Mouse (Mus musculus) heart, adult 2 months (tissue): ENCODE measurements around the gene Fhad1. TPM values are rescaled to one million over a fixed set of nuclear protein-coding genes. Genes with fewer than 3 reads are reported as not detected.
A peak's percentile ranks its signal among the peaks of the same experiment; 100 is the strongest.

ENCODE experiments used
- DNase-seq, 2 experiments: peaks; one replicate each; pipeline ENCODE4 v3.0.0; 2021
- H3K27ac ChIP-seq: fragments of 200-600 bp; 2 replicates; pipeline ENCODE4 v1.8.1; 2022
- H3K27me3 ChIP-seq: fragments of 200-500 bp; 2 replicates; pipeline ENCODE4 v1.6.1; 2012; ENCODE audit warnings: mild to moderate bottlenecking, low read length, inconsistent platforms, mixed read lengths; ENCODE audit not compliant: control insufficient read depth, insufficient read depth
- H3K36me3 ChIP-seq: fragments of 200-500 bp; 2 replicates; pipeline ENCODE4 v1.6.1; 2012; ENCODE audit warnings: low read length, inconsistent platforms; ENCODE audit not compliant: control insufficient read depth, insufficient read depth
- H3K4me1 ChIP-seq: fragments of 200-500 bp; 2 replicates; pipeline ENCODE4 v1.6.1; 2011; ENCODE audit warnings: low read length; ENCODE audit not compliant: control insufficient read depth, insufficient read depth
- H3K4me3 ChIP-seq: fragments of 200-600 bp; 2 replicates; pipeline ENCODE4 v1.8.1; 2022
- H3K79me2 ChIP-seq: fragments of 200-500 bp; replicated peaks from 2 replicates; pipeline ENCODE4 v1.6.1; 2012; ENCODE audit warnings: mild to moderate bottlenecking, inconsistent platforms, low read length, moderate library complexity, mixed read lengths; ENCODE audit not compliant: control insufficient read depth, insufficient read depth
- H3K9ac ChIP-seq: fragments of 200-500 bp; 2 replicates; pipeline ENCODE4 v1.6.1; 2012; ENCODE audit warnings: low read depth, mild to moderate bottlenecking, control low read depth, inconsistent platforms, low read length, mixed read lengths
- CTCF ChIP-seq: fragments of 200-600 bp; IDR thresholded peaks from 2 replicates; pipeline ENCODE4 v1.8.1; 2022; ENCODE audit warnings: antibody characterized with exemption, mild to moderate bottlenecking, moderate library complexity
- EP300 ChIP-seq: fragments of 200-500 bp; IDR thresholded peaks from 2 replicates; pipeline ENCODE4 v1.6.1; 2011; ENCODE audit warnings: low read depth, low read length, control low read depth; ENCODE audit not compliant: insufficient read depth
- POLR2A ChIP-seq: fragments of 200-500 bp; IDR thresholded peaks from 2 replicates; pipeline ENCODE4 v1.6.1; 2011; ENCODE audit warnings: mild to moderate bottlenecking, low read depth, low read length, control low read depth; ENCODE audit not compliant: insufficient read depth
- WGBS: fragments of 180-500 bp; shearing (Covaris S2); methylation state at CpG from one replicate; pipeline ENCODE4 v1.1.7; 2018; 5-methylcytosine and 5-hydroxymethylcytosine counted together
- intact Hi-C: fragments of 180-260 bp; cut with DNase I; formaldehyde crosslinking; loops from one replicate; pipeline ENCODE4 v1.15.1; 2025
- polyA plus RNA-seq: library from polyadenylated mRNA; depleted of rRNA; stranded (reverse); fragments of >200 nt; gene quantifications from 2 replicates; pipeline ENCODE4 v1.2.3, GENCODE M21; 2012
- total RNA-seq, 2 experiments: library from RNA; stranded (reverse); gene quantifications; 2 replicates each; pipeline ENCODE4 v1.2.3; 2021

Fhad1 gene
- total and polyA plus RNA-seq, 3 experiments = 0.47 to 0.55 (median 0.53) TPM

- H3K36me3 ChIP-seq = no peaks in the 10 kb centered on the region
- WGBS = 38% methylated on average over 7 of the region's 7 CpGs
Measured at GRCm38 (mm10) chr4:141928881-141929281, 86.0 kb downstream of the Fhad1 start.

DNA sequence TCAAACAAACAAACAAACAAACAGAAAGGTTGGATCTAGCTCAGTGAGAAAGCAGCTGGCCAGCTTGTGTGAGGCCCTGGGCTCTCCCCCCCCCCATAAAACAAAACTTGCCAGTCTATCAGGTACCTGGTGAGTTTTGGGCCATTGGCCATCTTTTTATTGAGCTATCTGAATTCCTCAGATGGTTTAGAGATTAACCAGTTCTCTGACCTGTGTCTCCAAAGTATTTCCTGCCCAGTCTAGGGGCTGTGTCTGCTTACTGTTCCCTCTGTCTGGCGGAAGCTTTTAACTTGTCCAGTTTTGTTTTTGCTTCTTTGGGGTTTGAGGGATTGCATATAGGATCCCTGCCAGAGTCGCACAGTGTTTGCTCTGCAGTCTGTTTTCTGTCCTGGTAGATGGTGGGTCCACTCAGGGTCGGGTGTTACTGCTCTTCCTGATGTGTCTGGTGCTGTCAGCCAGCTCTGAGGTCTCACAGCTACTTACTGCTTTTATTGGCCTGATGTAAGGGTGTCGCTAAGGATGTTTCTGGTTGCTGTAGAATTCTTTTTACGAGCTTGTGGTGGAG lies 89.0 kb downstream of the Fhad1 start:
- no peak overlapping the region for H3K4me3 ChIP-seq
- H3K27me3 ChIP-seq = no peaks in the 10 kb centered on the region
- H3K27ac ChIP-seq = no peak overlapping the region
- no peaks in the 10 kb centered on the region for H3K36me3 ChIP-seq
- no peaks in the 10 kb centered on the region for H3K4me1 ChIP-seq
- WGBS = 49% methylated on average over 5 of the region's 5 CpGs
- H3K79me2 ChIP-seq = no peaks in the 10 kb centered on the region
- DNase-seq = no peak
- H3K9ac ChIP-seq = no peak overlapping the region
- intact Hi-C loops = no loop called here
- TF ChIP-seq POLR2A (no peak), EP300 (no peak), CTCF (no peak)

More at GRCm38 (mm10) chr4:141928881-141929281, 86.0 kb downstream of the Fhad1 start:
- Histone ChIP-seq H3K27ac (no peak overlapping the region), H3K79me2 (no peaks in the 10 kb centered on the region), H3K9ac (no peak overlapping the region), H3K4me3 (no peak overlapping the region), H3K4me1 (no peaks in the 10 kb centered on the region), H3K27me3 (no peaks in the 10 kb centered on the region)
- DNase-seq = peak; percentile 49 to 57
- peak; percentile 96 for TF ChIP-seq EP300
- no peak for TF ChIP-seq CTCF
- no peak for TF ChIP-seq POLR2A
- intact Hi-C loops = no loop called here

DNA sequence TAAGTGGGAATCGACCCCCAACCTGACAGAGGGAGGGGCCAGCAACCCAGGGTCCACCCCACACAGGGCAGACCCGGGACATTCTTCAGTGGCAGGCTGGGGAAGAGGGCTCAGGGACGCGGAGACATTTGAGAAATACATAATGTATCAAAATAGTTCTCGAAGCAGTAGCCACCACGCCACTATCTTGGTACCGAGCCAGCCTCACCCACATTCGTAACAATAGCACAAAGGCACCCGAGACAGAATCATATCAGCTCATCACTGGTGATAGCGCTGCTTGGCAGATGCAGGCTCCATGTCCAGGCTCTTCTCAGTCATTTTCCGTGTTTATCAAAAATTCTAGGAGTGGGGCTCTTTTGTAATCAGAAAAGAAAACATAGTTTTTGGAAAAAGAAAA lies 90.9 kb downstream of the Fhad1 start:
- no peaks in the 10 kb centered on the region for H3K4me1 ChIP-seq
- intact Hi-C loops = no loop called here
- 31% methylated on average over 11 of the region's 11 CpGs for WGBS
- no peak overlapping the region for H3K27ac ChIP-seq
- H3K9ac ChIP-seq = no peak overlapping the region
- H3K4me3 ChIP-seq = no peak overlapping the region
- DNase-seq = no peak
- H3K36me3 ChIP-seq = no peaks in the 10 kb centered on the region
- TF ChIP-seq CTCF = no peak
- TF ChIP-seq EP300 = no peak
- no peak for TF ChIP-seq POLR2A
- no peaks in the 10 kb centered on the region for H3K27me3 ChIP-seq
- H3K79me2 ChIP-seq = no peaks in the 10 kb centered on the region

DNA sequence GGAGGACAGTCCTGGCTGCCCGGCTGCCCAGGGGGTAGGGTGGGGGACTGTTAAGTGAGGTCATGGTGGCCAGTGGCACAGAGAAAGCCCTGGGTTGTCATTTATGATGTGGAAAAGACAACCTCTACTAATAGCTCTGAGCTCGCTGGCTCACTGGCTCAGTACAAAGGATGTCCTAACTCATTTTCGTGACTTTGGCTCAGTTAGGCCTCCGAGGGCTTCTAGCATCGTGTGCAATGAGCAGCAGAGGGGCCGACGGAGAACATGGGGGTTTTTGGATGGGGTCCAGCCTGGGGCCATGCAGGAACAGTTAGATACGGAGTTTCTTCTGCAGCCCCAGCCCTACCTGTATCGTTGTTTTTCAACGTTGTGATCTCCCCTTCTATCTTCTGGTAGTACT lies 94.5 kb downstream of the Fhad1 start:
- DNase-seq = no peak
- WGBS = 88% methylated on average over 10 of the region's 10 CpGs
- intact Hi-C loops = no loop called here

GRCm38 (mm10) chr4:141917735-141918419 lies 97.0 kb downstream of the Fhad1 start:
- H3K27me3 ChIP-seq = no peaks in the 10 kb centered on the region
- peak in 1 of 2 experiments; percentile 13 for DNase-seq
- no peaks in the 10 kb centered on the region for H3K79me2 ChIP-seq
- no peak overlapping the region for H3K4me3 ChIP-seq
- 49% methylated on average over 7 of the region's 7 CpGs for WGBS
- H3K27ac ChIP-seq = no peak overlapping the region
- H3K36me3 ChIP-seq = no peaks in the 10 kb centered on the region
- peaks cover 4% of the 10 kb centered on the region; the same call in 1 of the 2 replicates for H3K4me1 ChIP-seq
- TF ChIP-seq POLR2A (no peak), CTCF (no peak), EP300 (no peak)
- H3K9ac ChIP-seq = no peak overlapping the region
- intact Hi-C loops = no loop called here

More for the DNA sequence above, 94.5 kb downstream of the Fhad1 start:
- Histone ChIP-seq H3K27ac (no peak overlapping the region), H3K27me3 (no peaks in the 10 kb centered on the region), H3K4me1 (no peaks in the 10 kb centered on the region), H3K4me3 (no peak overlapping the region), H3K79me2 (no peaks in the 10 kb centered on the region), H3K36me3 (no peaks in the 10 kb centered on the region), H3K9ac (no peak overlapping the region)
- TF ChIP-seq CTCF = no peak
- no peak for TF ChIP-seq POLR2A
- no peak for TF ChIP-seq EP300

DNA sequence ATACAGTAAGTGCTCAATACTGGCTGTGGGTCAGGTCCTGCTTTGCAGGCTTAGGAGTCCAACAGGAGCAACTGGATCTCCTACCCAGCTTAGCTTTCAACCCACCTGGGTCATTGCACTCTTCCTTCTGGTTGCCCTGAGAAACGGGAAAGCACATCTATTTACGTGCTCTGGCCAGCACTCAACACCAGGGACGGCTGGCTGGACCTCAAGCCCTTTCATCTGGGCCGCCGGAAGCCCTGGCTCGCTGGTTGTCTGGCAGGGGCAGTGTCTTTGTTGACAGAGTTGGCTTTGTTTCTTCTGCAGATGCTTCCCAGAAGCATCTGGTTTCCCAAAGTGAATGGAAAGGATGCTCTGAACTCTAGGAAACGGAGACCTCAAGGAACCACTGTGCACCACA lies 100.8 kb downstream of the Fhad1 start:
- H3K36me3 ChIP-seq = no peaks in the 10 kb centered on the region
- peaks cover 4% of the 10 kb centered on the region; the same call in 1 of the 2 replicates for H3K4me1 ChIP-seq
- TF ChIP-seq POLR2A (no peak), EP300 (peak; percentile 56; the same call in 1 of the 2 replicates), CTCF (no peak)
- H3K79me2 ChIP-seq = no peaks in the 10 kb centered on the region
- intact Hi-C loops = loop anchor here (5.0 kb wide), 1 partner anchor 37 kb away; no protein-coding TSS in a partner anchor
- no peak overlapping the region for H3K4me3 ChIP-seq
- peak overlapping the region; percentile 5; the same call in 1 of the 2 replicates for H3K27ac ChIP-seq
- H3K27me3 ChIP-seq = no peaks in the 10 kb centered on the region
- 3% methylated on average over 7 of the region's 7 CpGs for WGBS
- no peak overlapping the region for H3K9ac ChIP-seq
- peak; percentile 75 to 85 for DNase-seq
